Mouse (Mus musculus): Measurements from ENCODE around the gene Ankrd28. TPM values are rescaled to one million over a fixed set of nuclear protein-coding genes. Genes with fewer than 3 reads are reported as not detected.

Gene Ankrd28
- polyA plus RNA-seq, 1 experiment: 11.6 TPM

DNA sequence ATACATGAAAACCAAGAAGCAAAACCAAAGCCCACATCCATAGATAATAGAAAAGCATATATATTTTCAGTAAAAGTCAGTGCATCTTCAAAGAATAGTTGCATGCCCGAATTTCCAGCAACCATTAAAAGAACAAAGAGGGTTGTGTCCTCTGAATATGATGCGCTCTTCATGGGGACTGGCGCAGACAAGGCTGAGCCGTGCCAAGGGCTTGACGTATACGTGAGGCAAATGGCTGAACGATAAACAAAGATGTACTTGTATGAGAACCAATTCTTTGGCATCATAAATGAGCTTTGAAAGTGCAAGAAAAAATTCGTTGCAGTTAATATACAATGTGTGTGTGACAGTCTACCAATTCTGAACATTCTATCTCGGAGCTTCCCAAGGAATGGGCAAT, 149.2 kb downstream of the Ankrd28 start:
- TF ChIP-seq MAX (IDR thresholded peaks at IDR 0.05) (no peak), CEBPB (IDR thresholded peaks at IDR 0.05; ENCODE audit: low read depth) (no peak), FOSL1 (IDR thresholded peaks at IDR 0.05; ENCODE audit: insufficient read depth, low read length, poor library complexity, severe bottlenecking) (no peak), MYOG (IDR thresholded peaks at IDR 0.05; ENCODE audit: control insufficient read depth, extremely low read depth, insufficient read length) (no peak), MYOD1 (IDR thresholded peaks at IDR 0.05; ENCODE audit: control insufficient read depth, insufficient read length, low read depth) (no peak), CTCF (IDR thresholded peaks at IDR 0.05; ENCODE audit: control insufficient read depth, insufficient read depth, insufficient read length) (no peak), USF1 (IDR thresholded peaks at IDR 0.05; ENCODE audit: low read depth) (no peak)
- Histone ChIP-seq H3K79me2 (ENCODE audit: control insufficient read depth, insufficient read depth) (no peaks in the 10 kb centered on the region), H3K27me3 (ENCODE audit: control insufficient read depth, insufficient read depth, insufficient read length) (no peaks in the 10 kb centered on the region), H3K4me3 (ENCODE audit: insufficient read depth, poor library complexity, severe bottlenecking) (no peak overlapping the region), H3K36me3 (ENCODE audit: control insufficient read depth, insufficient read depth) (no peaks in the 10 kb centered on the region), H3ac (ENCODE audit: control insufficient read depth, insufficient read length, low read depth) (no peak overlapping the region), H3K79me3 (ENCODE audit: low read depth) (no peaks in the 10 kb centered on the region)

DNA sequence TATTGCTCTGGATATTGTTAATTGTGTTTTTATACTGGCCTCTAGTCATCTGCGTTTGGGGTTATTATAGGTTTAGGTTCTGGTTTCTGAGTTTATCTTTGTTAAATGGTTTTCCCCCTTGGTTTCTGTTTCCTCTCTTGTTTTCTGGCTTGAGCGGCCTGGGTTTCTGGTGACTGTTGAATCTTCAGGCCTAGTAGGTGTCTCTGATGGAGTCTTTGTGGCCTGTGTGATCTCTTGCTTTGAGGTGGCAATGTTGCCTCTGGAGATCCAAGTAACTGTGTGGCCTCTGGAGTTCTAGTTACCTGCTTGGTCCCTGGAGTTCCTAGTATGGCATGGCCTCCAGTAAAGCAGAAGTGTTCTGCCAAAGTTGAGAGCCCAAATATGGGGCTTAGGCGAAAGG, 149.8 kb downstream of the Ankrd28 start:
- Histone ChIP-seq H3K36me3 (ENCODE audit: control insufficient read depth, insufficient read depth) (no peaks in the 10 kb centered on the region), H3K27me3 (ENCODE audit: control insufficient read depth, insufficient read depth, insufficient read length) (no peaks in the 10 kb centered on the region), H3K4me3 (ENCODE audit: insufficient read depth, poor library complexity, severe bottlenecking) (no peak overlapping the region), H3K79me3 (ENCODE audit: low read depth) (no peaks in the 10 kb centered on the region), H3ac (ENCODE audit: control insufficient read depth, insufficient read length, low read depth) (no peak overlapping the region), H3K79me2 (ENCODE audit: control insufficient read depth, insufficient read depth) (no peaks in the 10 kb centered on the region)
- TF ChIP-seq CEBPB (IDR thresholded peaks at IDR 0.05; ENCODE audit: low read depth) (no peak), FOSL1 (IDR thresholded peaks at IDR 0.05; ENCODE audit: insufficient read depth, low read length, poor library complexity, severe bottlenecking) (no peak), MYOD1 (IDR thresholded peaks at IDR 0.05; ENCODE audit: control insufficient read depth, insufficient read length, low read depth) (no peak), MAX (IDR thresholded peaks at IDR 0.05) (no peak), CTCF (IDR thresholded peaks at IDR 0.05; ENCODE audit: control insufficient read depth, insufficient read depth, insufficient read length) (no peak), MYOG (IDR thresholded peaks at IDR 0.05; ENCODE audit: control insufficient read depth, extremely low read depth, insufficient read length) (no peak), USF1 (IDR thresholded peaks at IDR 0.05; ENCODE audit: low read depth) (no peak)

DNA sequence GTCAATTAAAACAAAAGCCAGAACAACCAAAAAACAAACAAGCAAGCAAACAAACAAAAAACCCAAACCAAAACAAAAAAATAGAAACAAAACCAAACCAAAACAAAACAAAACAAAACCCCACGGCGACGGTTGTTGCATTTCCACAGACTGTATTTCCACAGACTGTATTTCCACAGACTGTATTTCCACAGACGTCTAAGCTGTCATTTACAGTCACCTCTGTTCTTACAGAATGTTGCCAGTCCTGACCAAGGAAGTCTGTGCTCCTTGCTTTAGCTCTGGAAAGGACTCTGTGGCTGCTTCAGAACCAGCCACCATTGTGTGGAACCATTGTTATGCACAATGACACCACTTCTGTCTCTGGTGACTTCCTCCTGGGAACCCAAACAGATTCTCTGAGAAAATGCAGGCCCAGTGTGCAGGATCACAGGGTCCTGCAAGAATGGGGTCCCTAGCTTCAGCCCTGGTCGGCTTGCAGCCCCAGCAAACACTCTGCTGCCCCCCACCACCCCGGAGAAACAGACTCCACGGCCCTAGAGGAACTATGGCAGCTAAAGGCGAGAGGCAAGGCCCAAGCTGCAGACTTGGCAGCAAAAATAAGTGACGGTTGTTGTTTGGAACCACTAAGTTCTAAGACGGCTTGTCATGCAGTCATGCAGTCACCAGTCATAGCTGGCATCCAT, 158.7 kb downstream of the Ankrd28 start:
- Histone ChIP-seq H3K79me2 (ENCODE audit: control insufficient read depth, insufficient read depth) (peaks cover 9% of the 10 kb centered on the region), H3ac (ENCODE audit: control insufficient read depth, insufficient read length, low read depth) (no peak overlapping the region), H3K4me3 (ENCODE audit: insufficient read depth, poor library complexity, severe bottlenecking) (no peak overlapping the region), H3K27me3 (ENCODE audit: control insufficient read depth, insufficient read depth, insufficient read length) (no peaks in the 10 kb centered on the region), H3K36me3 (ENCODE audit: control insufficient read depth, insufficient read depth) (peaks cover 5% of the 10 kb centered on the region), H3K79me3 (ENCODE audit: low read depth) (no peaks in the 10 kb centered on the region)
- TF ChIP-seq CTCF (IDR thresholded peaks at IDR 0.05; ENCODE audit: control insufficient read depth, insufficient read depth, insufficient read length) (no peak), MYOG (IDR thresholded peaks at IDR 0.05; ENCODE audit: control insufficient read depth, extremely low read depth, insufficient read length) (no peak), FOSL1 (IDR thresholded peaks at IDR 0.05; ENCODE audit: insufficient read depth, low read length, poor library complexity, severe bottlenecking) (no peak), MYOD1 (IDR thresholded peaks at IDR 0.05; ENCODE audit: control insufficient read depth, insufficient read length, low read depth) (no peak), CEBPB (IDR thresholded peaks at IDR 0.05; ENCODE audit: low read depth) (no peak), MAX (IDR thresholded peaks at IDR 0.05) (no peak)

DNA sequence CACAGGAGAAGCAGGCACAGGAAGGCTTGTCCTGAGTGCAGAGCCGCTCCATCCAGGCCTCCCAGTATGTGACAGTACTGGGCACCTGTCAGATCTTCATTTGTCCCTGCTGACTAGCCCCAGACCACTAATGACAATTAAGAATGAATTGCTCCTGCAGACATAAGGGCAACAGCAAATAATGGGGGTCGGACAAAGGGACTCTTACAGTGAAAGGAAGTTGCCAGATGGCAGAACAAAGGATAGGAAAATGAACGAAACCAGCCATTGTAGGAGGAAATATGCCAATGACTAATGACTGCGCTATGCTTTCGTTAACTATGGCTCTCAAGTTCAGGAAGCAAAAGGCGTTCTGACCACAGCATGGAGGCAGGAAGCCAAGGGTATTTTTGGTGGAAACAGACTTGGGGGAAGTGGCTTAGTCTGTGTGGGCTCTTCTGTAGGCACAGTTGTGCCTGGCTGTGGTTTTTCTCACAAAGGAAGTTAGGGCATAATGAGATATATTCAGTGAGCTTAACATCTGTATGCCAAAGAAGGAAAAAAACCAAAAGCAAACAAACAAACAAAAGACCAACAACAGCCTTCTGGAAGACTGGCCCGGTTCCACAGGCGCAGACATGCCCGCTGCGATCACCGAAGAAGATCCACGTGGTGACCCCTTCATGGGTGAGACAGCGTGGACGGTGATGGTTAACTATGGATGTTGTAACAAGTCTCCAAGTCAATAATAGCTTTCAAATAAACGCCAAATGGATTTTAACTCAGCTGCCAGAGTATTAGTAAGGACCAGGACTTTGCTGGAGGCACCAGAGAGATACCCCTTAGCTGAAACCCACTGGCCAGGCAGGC, 160.6 kb downstream of the Ankrd28 start:
- Histone ChIP-seq H3K36me3 (ENCODE audit: control insufficient read depth, insufficient read depth) (peaks cover 7% of the 10 kb centered on the region), H3K79me3 (ENCODE audit: low read depth) (no peaks in the 10 kb centered on the region), H3K27me3 (ENCODE audit: control insufficient read depth, insufficient read depth, insufficient read length) (no peaks in the 10 kb centered on the region), H3ac (ENCODE audit: control insufficient read depth, insufficient read length, low read depth) (peak overlapping the region; percentile 70), H3K79me2 (ENCODE audit: control insufficient read depth, insufficient read depth) (peaks cover 12% of the 10 kb centered on the region), H3K4me3 (ENCODE audit: insufficient read depth, poor library complexity, severe bottlenecking) (no peak overlapping the region)
- peak; percentile 45 for TF ChIP-seq MAX (IDR thresholded peaks at IDR 0.05)
- TF ChIP-seq USF1 (IDR thresholded peaks at IDR 0.05; ENCODE audit: low read depth): no peak
- TF ChIP-seq CTCF (IDR thresholded peaks at IDR 0.05; ENCODE audit: control insufficient read depth, insufficient read depth, insufficient read length): no peak
- peak; percentile 66 for TF ChIP-seq MYOD1 (IDR thresholded peaks at IDR 0.05; ENCODE audit: control insufficient read depth, insufficient read length, low read depth)
- TF ChIP-seq MYOG (IDR thresholded peaks at IDR 0.05; ENCODE audit: control insufficient read depth, extremely low read depth, insufficient read length): no peak
- TF ChIP-seq FOSL1 (IDR thresholded peaks at IDR 0.05; ENCODE audit: insufficient read depth, low read length, poor library complexity, severe bottlenecking): peak; percentile 64

DNA sequence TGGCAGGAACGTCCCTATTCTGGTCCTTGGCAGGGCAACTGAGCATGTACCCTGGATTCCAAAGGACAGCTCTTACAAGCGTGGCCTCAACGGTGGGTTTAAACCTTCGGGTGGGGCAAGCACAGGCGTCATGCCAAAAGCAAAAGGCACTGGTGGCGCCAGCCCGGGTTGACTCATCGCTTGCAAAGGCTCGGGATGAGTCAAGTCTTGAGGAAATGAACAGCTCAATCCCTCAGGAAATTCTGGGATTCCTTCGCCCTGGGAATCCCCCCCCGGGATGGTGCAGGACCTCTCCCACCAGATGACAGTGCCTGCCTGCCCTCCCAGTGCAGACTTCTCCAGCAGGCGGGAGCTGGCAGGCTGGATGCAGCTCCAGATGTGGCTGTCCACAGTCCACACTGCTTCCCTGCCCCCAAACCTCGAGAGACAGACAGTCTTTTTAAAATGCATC, 161.3 kb downstream of the Ankrd28 start:
- H3ac ChIP-seq (ENCODE audit: control insufficient read depth, insufficient read length, low read depth): peak overlapping the region; percentile 70
- peak overlapping the region; percentile 12 for H3K4me3 ChIP-seq (ENCODE audit: insufficient read depth, poor library complexity, severe bottlenecking)
- H3K36me3 ChIP-seq (ENCODE audit: control insufficient read depth, insufficient read depth): peaks cover 7% of the 10 kb centered on the region
- TF ChIP-seq FOSL1 (IDR thresholded peaks at IDR 0.05; ENCODE audit: insufficient read depth, low read length, poor library complexity, severe bottlenecking) (peak; percentile 92), CTCF (IDR thresholded peaks at IDR 0.05; ENCODE audit: control insufficient read depth, insufficient read depth, insufficient read length) (no peak), CEBPB (IDR thresholded peaks at IDR 0.05; ENCODE audit: low read depth) (peak; percentile 65), MAX (IDR thresholded peaks at IDR 0.05) (peak; percentile 87), MYOD1 (IDR thresholded peaks at IDR 0.05; ENCODE audit: control insufficient read depth, insufficient read length, low read depth) (peak; percentile 13)
- no peaks in the 10 kb centered on the region for H3K79me3 ChIP-seq (ENCODE audit: low read depth)
- H3K27me3 ChIP-seq (ENCODE audit: control insufficient read depth, insufficient read depth, insufficient read length): no peaks in the 10 kb centered on the region
- peaks cover 12% of the 10 kb centered on the region for H3K79me2 ChIP-seq (ENCODE audit: control insufficient read depth, insufficient read depth)
